Mouse (Mus musculus): ENCODE data around the gene Cfdp1. TPM values are rescaled to one million over a fixed set of nuclear protein-coding genes. Genes with fewer than 3 reads are reported as not detected.

Cfdp1 gene
- polyA plus RNA-seq, 1 experiment from 2014 or later = 98.6 TPM

DNA sequence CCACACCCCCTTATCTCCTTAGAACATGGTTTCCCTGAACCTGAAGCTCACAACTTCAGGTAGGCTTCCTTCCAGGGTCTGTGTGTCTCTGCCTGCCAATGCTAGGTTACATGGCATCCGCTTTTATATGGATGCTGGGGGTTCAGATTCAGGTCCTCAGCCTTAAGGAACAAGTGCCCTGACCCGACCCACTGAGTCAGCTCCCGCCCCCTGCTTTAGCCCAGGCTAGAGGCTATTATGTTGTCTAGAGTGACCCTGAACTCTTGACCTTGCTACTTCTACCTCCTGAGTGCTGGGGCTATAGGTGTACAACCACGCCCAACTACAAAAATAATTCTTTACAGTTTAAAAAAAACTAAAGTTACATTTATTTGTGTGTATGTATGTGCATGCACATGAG lies 39.0 kb downstream of the Cfdp1 start:
- H3K27ac ChIP-seq (replicated peaks) = no peak overlapping the region
- no peak overlapping the region for H3K4me2 ChIP-seq (replicated peaks; ENCODE audit: low read depth)
- TF ChIP-seq EP300 (optimal IDR thresholded peaks at IDR 0.05) (no peak), CTCF (IDR thresholded peaks at IDR 0.05; ENCODE audit: low read depth) (no peak)
- 97% methylated on average over 4 of the region's 4 CpGs for WGBS
- ATAC-seq (ENCODE audit: low FRiP score, low TSS enrichment) (no peak), DNase-seq (ENCODE audit: low spot score) (no peak)
- H3K4me1 ChIP-seq (replicated peaks; ENCODE audit: control insufficient read depth, insufficient read depth) = no peaks in the 10 kb centered on the region
- no peak overlapping the region for H3K4me3 ChIP-seq (ENCODE audit: low read depth, low read length)
- no peak overlapping the region for H3K9ac ChIP-seq (ENCODE audit: low read length)
- H3K9me3 ChIP-seq (ENCODE audit: control insufficient read depth, low read length) = no peaks in the 10 kb centered on the region
- peaks cover 3% of the 10 kb centered on the region; the same call in 1 of the 2 replicates for H3K36me3 ChIP-seq (ENCODE audit: control insufficient read depth, insufficient read depth, low read length)
- no peaks in the 10 kb centered on the region for H3K27me3 ChIP-seq (ENCODE audit: control insufficient read depth, insufficient read depth, low read length)

DNA sequence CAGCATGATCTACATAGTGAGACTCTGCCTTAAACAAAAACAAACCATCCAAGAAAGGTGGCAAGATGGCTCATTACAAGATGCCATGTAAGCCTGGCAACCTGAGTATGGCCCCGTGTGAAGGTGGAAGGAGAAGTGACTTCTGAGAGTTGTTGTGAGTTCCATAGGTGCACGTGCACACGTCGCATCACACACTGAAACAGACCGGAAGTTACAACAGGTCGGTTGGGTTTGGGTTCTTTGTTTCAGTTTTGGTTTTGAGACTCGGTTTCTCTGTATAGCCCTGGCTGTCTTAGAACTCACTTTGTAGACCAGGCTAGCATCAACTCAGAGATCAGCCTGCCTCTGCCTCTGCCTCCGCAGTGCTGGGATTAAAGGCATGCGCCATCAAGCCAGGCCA lies 40.3 kb downstream of the Cfdp1 start:
- TF ChIP-seq EP300 (optimal IDR thresholded peaks at IDR 0.05) (no peak), CTCF (IDR thresholded peaks at IDR 0.05; ENCODE audit: low read depth) (no peak)
- H3K36me3 ChIP-seq (ENCODE audit: control insufficient read depth, insufficient read depth, low read length) = peaks cover 3% of the 10 kb centered on the region; the same call in 1 of the 2 replicates
- 94% methylated on average over 9 of the region's 9 CpGs for WGBS
- DNase-seq (ENCODE audit: low spot score) (no peak), ATAC-seq (ENCODE audit: low FRiP score, low TSS enrichment) (no peak)
- no peaks in the 10 kb centered on the region for H3K27me3 ChIP-seq (ENCODE audit: control insufficient read depth, insufficient read depth, low read length)
- H3K27ac ChIP-seq (replicated peaks) = no peak overlapping the region
- no peak overlapping the region for H3K4me3 ChIP-seq (ENCODE audit: low read depth, low read length)
- H3K9me3 ChIP-seq (ENCODE audit: control insufficient read depth, low read length) = no peaks in the 10 kb centered on the region
- H3K4me2 ChIP-seq (replicated peaks; ENCODE audit: low read depth) = no peak overlapping the region
- H3K4me1 ChIP-seq (replicated peaks; ENCODE audit: control insufficient read depth, insufficient read depth) = no peaks in the 10 kb centered on the region
- no peak overlapping the region for H3K9ac ChIP-seq (ENCODE audit: low read length)

DNA sequence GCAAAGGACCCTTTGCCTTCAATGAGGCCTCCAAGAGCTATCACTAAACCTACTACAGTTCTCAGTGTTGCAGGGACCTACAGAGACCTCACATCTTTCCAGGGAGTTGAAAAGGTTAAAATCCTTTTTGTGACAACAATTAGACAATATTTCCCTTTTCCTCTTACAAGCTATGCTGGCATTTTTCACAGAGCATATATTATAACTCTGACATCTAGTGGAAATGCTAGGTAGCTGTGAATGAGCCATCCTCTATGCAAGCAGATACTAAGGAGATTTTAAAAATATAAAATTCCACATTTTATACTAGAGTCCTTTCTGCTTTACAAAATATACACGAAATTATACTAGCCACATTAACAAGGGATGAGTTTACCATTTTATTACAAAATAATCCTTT lies 41.3 kb downstream of the Cfdp1 start:
- WGBS = 70% methylated on average over 1 of the region's 1 CpGs
- TF ChIP-seq EP300 (optimal IDR thresholded peaks at IDR 0.05) (no peak), CTCF (IDR thresholded peaks at IDR 0.05; ENCODE audit: low read depth) (peak; percentile 67)
- H3K4me1 ChIP-seq (replicated peaks; ENCODE audit: control insufficient read depth, insufficient read depth) = no peaks in the 10 kb centered on the region
- H3K36me3 ChIP-seq (ENCODE audit: control insufficient read depth, insufficient read depth, low read length) = peaks cover 5% of the 10 kb centered on the region; the same call in 1 of the 2 replicates
- no peaks in the 10 kb centered on the region for H3K27me3 ChIP-seq (ENCODE audit: control insufficient read depth, insufficient read depth, low read length)
- H3K4me3 ChIP-seq (ENCODE audit: low read depth, low read length) = no peak overlapping the region
- ATAC-seq (ENCODE audit: low FRiP score, low TSS enrichment) = no peak
- no peak overlapping the region for H3K27ac ChIP-seq (replicated peaks)
- no peak for DNase-seq (ENCODE audit: low spot score)
- H3K4me2 ChIP-seq (replicated peaks; ENCODE audit: low read depth) = no peak overlapping the region
- H3K9ac ChIP-seq (ENCODE audit: low read length) = no peak overlapping the region
- H3K9me3 ChIP-seq (ENCODE audit: control insufficient read depth, low read length) = no peaks in the 10 kb centered on the region

GRCm38 (mm10) chr8:111810656-111811336 lies 43.3 kb downstream of the Cfdp1 start:
- H3K4me2 ChIP-seq (replicated peaks; ENCODE audit: low read depth) = no peak overlapping the region
- 80% methylated on average over 2 of the region's 2 CpGs for WGBS
- peaks cover 5% of the 10 kb centered on the region; the same call in 1 of the 2 replicates for H3K36me3 ChIP-seq (ENCODE audit: control insufficient read depth, insufficient read depth, low read length)
- no peak overlapping the region for H3K9ac ChIP-seq (ENCODE audit: low read length)
- no peaks in the 10 kb centered on the region for H3K27me3 ChIP-seq (ENCODE audit: control insufficient read depth, insufficient read depth, low read length)
- H3K4me1 ChIP-seq (replicated peaks; ENCODE audit: control insufficient read depth, insufficient read depth) = no peaks in the 10 kb centered on the region
- DNase-seq (ENCODE audit: low spot score) (no peak), ATAC-seq (ENCODE audit: low FRiP score, low TSS enrichment) (no peak; the same call in 1 of the 2 replicates)
- H3K9me3 ChIP-seq (ENCODE audit: control insufficient read depth, low read length) = no peaks in the 10 kb centered on the region
- no peak overlapping the region for H3K4me3 ChIP-seq (ENCODE audit: low read depth, low read length)
- no peak for TF ChIP-seq CTCF (IDR thresholded peaks at IDR 0.05; ENCODE audit: low read depth)
- no peak for TF ChIP-seq EP300 (optimal IDR thresholded peaks at IDR 0.05)
- no peak overlapping the region for H3K27ac ChIP-seq (replicated peaks)

- H3K4me1 ChIP-seq (replicated peaks; ENCODE audit: control insufficient read depth, insufficient read depth) = no peaks in the 10 kb centered on the region
- no peak for DNase-seq (ENCODE audit: low spot score)
- ATAC-seq (ENCODE audit: low FRiP score, low TSS enrichment) = no peak
- H3K9me3 ChIP-seq (ENCODE audit: control insufficient read depth, low read length) = no peaks in the 10 kb centered on the region
- WGBS = 79% methylated on average over 3 of the region's 3 CpGs
- no peak overlapping the region for H3K4me2 ChIP-seq (replicated peaks; ENCODE audit: low read depth)
- H3K9ac ChIP-seq (ENCODE audit: low read length) = no peak overlapping the region
- TF ChIP-seq EP300 (optimal IDR thresholded peaks at IDR 0.05) (no peak), CTCF (IDR thresholded peaks at IDR 0.05; ENCODE audit: low read depth) (no peak)
- H3K36me3 ChIP-seq (ENCODE audit: control insufficient read depth, insufficient read depth, low read length) = peaks cover 3% of the 10 kb centered on the region; the same call in 1 of the 2 replicates
- no peak overlapping the region for H3K27ac ChIP-seq (replicated peaks)
- H3K4me3 ChIP-seq (ENCODE audit: low read depth, low read length) = no peak overlapping the region
- H3K27me3 ChIP-seq (ENCODE audit: control insufficient read depth, insufficient read depth, low read length) = no peaks in the 10 kb centered on the region
Measured at GRCm38 (mm10) chr8:111808891-111809622, 45.0 kb downstream of the Cfdp1 start.

DNA sequence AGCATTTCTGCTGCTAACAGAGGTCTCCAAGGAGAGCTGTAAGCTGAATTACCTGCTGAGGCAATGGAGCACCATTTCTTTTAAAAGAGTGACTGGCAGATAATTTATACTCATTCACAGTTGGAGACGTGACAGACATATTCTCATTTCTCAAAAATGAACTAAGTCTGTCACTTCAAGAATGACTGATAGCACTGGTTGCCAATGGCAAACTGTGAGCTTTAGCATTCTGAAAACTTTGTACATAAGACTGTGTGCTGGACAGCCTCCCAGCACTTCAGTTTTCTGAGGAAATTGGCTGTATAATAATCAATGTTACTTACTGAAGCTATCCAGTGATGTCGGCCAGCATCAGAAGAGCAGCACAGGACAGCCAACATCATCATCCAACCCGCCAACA lies 46.1 kb downstream of the Cfdp1 start:
- 95% methylated on average over 3 of the region's 3 CpGs for WGBS
- ATAC-seq (ENCODE audit: low FRiP score, low TSS enrichment) (no peak), DNase-seq (ENCODE audit: low spot score) (no peak)
- no peak overlapping the region for H3K27ac ChIP-seq (replicated peaks)
- H3K4me1 ChIP-seq (replicated peaks; ENCODE audit: control insufficient read depth, insufficient read depth) = no peaks in the 10 kb centered on the region
- no peaks in the 10 kb centered on the region for H3K27me3 ChIP-seq (ENCODE audit: control insufficient read depth, insufficient read depth, low read length)
- H3K4me3 ChIP-seq (ENCODE audit: low read depth, low read length) = no peak overlapping the region
- no peaks in the 10 kb centered on the region for H3K9me3 ChIP-seq (ENCODE audit: control insufficient read depth, low read length)
- TF ChIP-seq CTCF (IDR thresholded peaks at IDR 0.05; ENCODE audit: low read depth) = no peak
- no peak for TF ChIP-seq EP300 (optimal IDR thresholded peaks at IDR 0.05)
- no peak overlapping the region for H3K9ac ChIP-seq (ENCODE audit: low read length)
- no peak overlapping the region for H3K4me2 ChIP-seq (replicated peaks; ENCODE audit: low read depth)
- H3K36me3 ChIP-seq (ENCODE audit: control insufficient read depth, insufficient read depth, low read length) = peaks cover 2% of the 10 kb centered on the region; the same call in 1 of the 2 replicates
